Mouse (Mus musculus) testis, adult 2 months (tissue): ENCODE results near the gene Tmem30a.

Experiments
- CTCF ChIP-seq: fragments of 200-500 bp; IDR thresholded peaks from 2 replicates; pipeline ENCODE4 v1.5.1; 2012; ENCODE audit warnings: low read depth, mild to moderate bottlenecking, inconsistent platforms, low read length, moderate library complexity; ENCODE audit not compliant: control insufficient read depth, insufficient read depth, insufficient replicate concordance
- POLR2A ChIP-seq: fragments of 200-500 bp; IDR thresholded peaks from 2 replicates; pipeline ENCODE4 v1.6.1; 2012; ENCODE audit warnings: low read depth, mild to moderate bottlenecking, inconsistent platforms, low read length, moderate library complexity; ENCODE audit not compliant: control insufficient read depth

DNA sequence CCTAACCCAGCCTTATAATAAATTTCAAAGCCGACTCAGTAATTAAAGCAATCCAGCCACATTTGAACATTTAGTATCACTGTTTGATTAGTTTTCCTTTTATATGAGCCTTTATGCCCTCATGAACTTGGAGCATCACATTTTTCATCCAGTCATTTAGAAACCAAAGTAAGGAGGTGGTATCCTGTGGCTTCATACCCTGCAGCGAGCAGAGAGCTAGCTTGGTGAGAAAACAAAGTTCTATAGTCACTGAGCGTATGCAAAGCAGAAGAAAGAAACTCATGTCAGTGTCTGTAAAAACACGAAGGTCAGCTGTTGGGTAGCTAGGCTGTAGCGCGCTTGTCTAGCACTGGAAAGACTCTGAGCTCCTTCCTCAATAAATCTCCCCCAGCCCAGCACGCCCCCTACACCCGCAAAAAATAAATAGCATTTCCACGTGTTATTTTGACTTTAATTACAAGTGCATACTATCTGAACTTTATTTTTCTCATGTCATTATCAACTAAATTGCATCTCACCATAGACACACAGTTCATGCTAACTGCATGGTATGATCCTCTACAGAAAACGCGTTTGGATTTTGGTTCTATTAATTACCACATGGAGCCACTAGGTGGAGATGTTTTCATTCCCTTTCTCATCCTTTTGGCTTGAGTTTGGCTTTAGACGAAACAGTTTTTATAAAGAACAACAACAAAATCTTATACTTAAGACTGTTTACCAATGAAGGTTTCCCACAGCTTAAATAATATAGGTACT is 13.2 kb upstream of the Tmem30a start:
- TF ChIP-seq CTCF (no peak), POLR2A (no peak)
